Mouse (Mus musculus) intestine, embryonic 14.5 days (tissue): Measurements from ENCODE around the gene Mpp6. TPM values are rescaled to one million over a fixed set of nuclear protein-coding genes. Genes with fewer than 3 reads are reported as not detected.

Experiments used
- ATAC-seq: fragments of 200-750 bp; cut with Nextera tagmentation; replicated peaks from 2 replicates; pipeline ENCODE4 v1.8.0; 2017; ENCODE audit warnings: low read depth, moderate number of reproducible peaks, moderate TSS enrichment, moderate library complexity; ENCODE audit not compliant: low FRiP score, low TSS enrichment
- DNase-seq: peaks from one replicate; pipeline ENCODE4 v3.0.0-alpha.2; 2018; ENCODE audit warnings: low spot score
- H3K27ac ChIP-seq: fragments of 300-500 bp; sonication (generic); 2 replicates; pipeline ENCODE4 v1.5.1; 2014; ENCODE audit warnings: low read depth, mild to moderate bottlenecking, control low read depth
- H3K27me3 ChIP-seq: fragments of 300-500 bp; sonication (generic); replicated peaks from 2 replicates; pipeline ENCODE4 v1.6.1; 2014; ENCODE audit warnings: low read length, control low read depth; ENCODE audit not compliant: control insufficient read depth, insufficient read depth
- H3K36me3 ChIP-seq: fragments of 300-500 bp; sonication (generic); 2 replicates; pipeline ENCODE4 v1.6.1; 2014; ENCODE audit warnings: low read length, control low read depth; ENCODE audit not compliant: control insufficient read depth, insufficient read depth
- H3K4me1 ChIP-seq: fragments of 300-500 bp; sonication (generic); replicated peaks from 2 replicates; pipeline ENCODE4 v1.6.1; 2014; ENCODE audit warnings: low read length, control low read depth, mixed read lengths; ENCODE audit not compliant: control insufficient read depth, insufficient read depth
- H3K4me2 ChIP-seq: fragments of 300-500 bp; sonication (generic); 2 replicates; pipeline ENCODE4 v1.6.1; 2014; ENCODE audit warnings: low read length
- H3K4me3 ChIP-seq: fragments of 300-500 bp; sonication (generic); 2 replicates; pipeline ENCODE4 v1.5.1; 2014; ENCODE audit warnings: low read depth, low read length, control low read depth, mixed read lengths
- H3K9ac ChIP-seq: fragments of 300-500 bp; sonication (generic); 2 replicates; pipeline ENCODE4 v1.6.1; 2014; ENCODE audit warnings: mild to moderate bottlenecking, low read length
- H3K9me3 ChIP-seq: fragments of 300-500 bp; sonication (generic); 2 replicates; pipeline ENCODE4 v1.6.1; 2016; ENCODE audit warnings: low read length, control low read depth; ENCODE audit not compliant: control insufficient read depth
- WGBS: fragments of 180-500 bp; shearing (Covaris S2); extraction: QIAGEN DNeasy Blood & Tissue Kit; methylation state at CpG from one replicate; pipeline ENCODE4 v1.1.7; 2014; 5-methylcytosine and 5-hydroxymethylcytosine counted together
- polyA plus RNA-seq: library from polyadenylated mRNA; unstranded; fragments of >200 nt; fragmentation: Nextera tagmentation; extraction: Ambion mirVana; gene quantifications from 2 replicates; pipeline ENCODE4 v1.2.1, GENCODE M21; 2014

Gene Mpp6
- polyA plus RNA-seq, 1 experiment from 2014 or later, result 55.0 TPM

- Histone ChIP-seq H3K9ac (no peak overlapping the region), H3K4me3 (no peak overlapping the region), H3K4me1 (no peaks in the 10 kb centered on the region), H3K27ac (no peak overlapping the region), H3K4me2 (no peak overlapping the region), H3K9me3 (no peaks in the 10 kb centered on the region), H3K36me3 (no peaks in the 10 kb centered on the region), H3K27me3 (no peaks in the 10 kb centered on the region)
- ATAC-seq, result no peak
- WGBS, result 92% methylated on average over 2 of the region's 2 CpGs
- no peak for DNase-seq
Observed at GRCm38 (mm10) chr6:50124197-50124596, 14.2 kb downstream of the Mpp6 start.

- H3K9ac ChIP-seq, result no peak overlapping the region
- no peak overlapping the region for H3K27ac ChIP-seq
- H3K4me2 ChIP-seq, result no peak overlapping the region
- ATAC-seq, result no peak
- WGBS, result 86% methylated on average over 2 of the region's 2 CpGs
- no peaks in the 10 kb centered on the region for H3K9me3 ChIP-seq
- no peaks in the 10 kb centered on the region for H3K36me3 ChIP-seq
- H3K4me3 ChIP-seq, result no peak overlapping the region
- H3K4me1 ChIP-seq, result no peaks in the 10 kb centered on the region
- no peaks in the 10 kb centered on the region for H3K27me3 ChIP-seq
- no peak for DNase-seq
Observed at GRCm38 (mm10) chr6:50126331-50126730, 16.3 kb downstream of the Mpp6 start.

- WGBS, result 93% methylated on average over 6 of the region's 6 CpGs
- Histone ChIP-seq H3K27ac (no peak overlapping the region), H3K9ac (no peak overlapping the region), H3K36me3 (no peaks in the 10 kb centered on the region), H3K4me3 (no peak overlapping the region), H3K4me2 (no peak overlapping the region), H3K4me1 (no peaks in the 10 kb centered on the region), H3K27me3 (no peaks in the 10 kb centered on the region), H3K9me3 (no peaks in the 10 kb centered on the region)
- ATAC-seq (no peak), DNase-seq (no peak)
Observed at GRCm38 (mm10) chr6:50127536-50127935, 17.5 kb downstream of the Mpp6 start.

- Histone ChIP-seq H3K9me3 (no peaks in the 10 kb centered on the region), H3K4me1 (no peaks in the 10 kb centered on the region), H3K4me3 (no peak overlapping the region), H3K9ac (no peak overlapping the region), H3K36me3 (no peaks in the 10 kb centered on the region), H3K27ac (no peak overlapping the region), H3K27me3 (no peaks in the 10 kb centered on the region), H3K4me2 (no peak overlapping the region)
- 61% methylated on average over 3 of the region's 3 CpGs for WGBS
- no peak for ATAC-seq
- DNase-seq, result no peak
Observed at GRCm38 (mm10) chr6:50137651-50138050, 27.6 kb downstream of the Mpp6 start.

GRCm38 (mm10) chr6:50139526-50139925 is 29.5 kb downstream of the Mpp6 start:
- Histone ChIP-seq H3K27ac (no peak overlapping the region), H3K4me1 (no peaks in the 10 kb centered on the region), H3K9me3 (no peaks in the 10 kb centered on the region), H3K9ac (no peak overlapping the region), H3K36me3 (no peaks in the 10 kb centered on the region), H3K4me3 (no peak overlapping the region), H3K27me3 (no peaks in the 10 kb centered on the region), H3K4me2 (no peak overlapping the region)
- DNase-seq, result no peak
- no peak for ATAC-seq
- WGBS, result 85% methylated on average over 3 of the region's 3 CpGs

GRCm38 (mm10) chr6:50146158-50146557 is 36.1 kb downstream of the Mpp6 start:
- H3K36me3 ChIP-seq, result 0 out of 2 replicates have a peak, but pooled peaks cover 10% of the 10 kb centered on the region
- H3K4me1 ChIP-seq, result no peaks in the 10 kb centered on the region
- no peak for ATAC-seq
- no peak overlapping the region for H3K4me2 ChIP-seq
- no peaks in the 10 kb centered on the region for H3K9me3 ChIP-seq
- H3K4me3 ChIP-seq, result no peak overlapping the region
- H3K27me3 ChIP-seq, result no peaks in the 10 kb centered on the region
- DNase-seq, result no peak
- no peak overlapping the region for H3K27ac ChIP-seq
- H3K9ac ChIP-seq, result no peak overlapping the region

- Histone ChIP-seq H3K36me3 (0 out of 2 replicates have a peak, but pooled peaks cover 10% of the 10 kb centered on the region), H3K9ac (no peak overlapping the region), H3K4me3 (no peak overlapping the region), H3K4me1 (no peaks in the 10 kb centered on the region), H3K4me2 (no peak overlapping the region), H3K27me3 (no peaks in the 10 kb centered on the region), H3K9me3 (no peaks in the 10 kb centered on the region), H3K27ac (no peak overlapping the region)
- no peak for ATAC-seq
- 85% methylated on average over 4 of the region's 4 CpGs for WGBS
- DNase-seq, result no peak
Observed at GRCm38 (mm10) chr6:50149378-50149777, 39.3 kb downstream of the Mpp6 start.

- Histone ChIP-seq H3K4me2 (no peak overlapping the region), H3K27ac (no peak overlapping the region), H3K9ac (no peak overlapping the region), H3K9me3 (no peaks in the 10 kb centered on the region), H3K27me3 (no peaks in the 10 kb centered on the region), H3K36me3 (peaks cover 6% of the 10 kb centered on the region; the same call in 1 of the 2 replicates), H3K4me1 (no peaks in the 10 kb centered on the region), H3K4me3 (no peak overlapping the region)
- no peak for ATAC-seq
- 89% methylated on average over 6 of the region's 6 CpGs for WGBS
- DNase-seq, result no peak
Observed at GRCm38 (mm10) chr6:50159842-50160241, 49.8 kb downstream of the Mpp6 start.

- Histone ChIP-seq H3K27me3 (no peaks in the 10 kb centered on the region), H3K4me1 (no peaks in the 10 kb centered on the region), H3K4me3 (no peak overlapping the region), H3K27ac (no peak overlapping the region), H3K9me3 (no peaks in the 10 kb centered on the region), H3K36me3 (peaks cover 6% of the 10 kb centered on the region; the same call in 1 of the 2 replicates), H3K4me2 (no peak overlapping the region), H3K9ac (no peak overlapping the region)
- DNase-seq, result no peak
- WGBS, result 85% methylated on average over 3 of the region's 3 CpGs
- ATAC-seq, result no peak
Observed at GRCm38 (mm10) chr6:50163013-50163412, 53.0 kb downstream of the Mpp6 start.
